Mouse (Mus musculus) C2C12 (cell line): ENCODE measurements around the gene B3galnt2.

Experiments
- CEBPB ChIP-seq: IDR thresholded peaks from one replicate; pipeline ENCODE4 v1.6.1; 2011; ENCODE audit warnings: low read depth, mild to moderate bottlenecking, control low read depth, moderate library complexity
- CTCF ChIP-seq: IDR thresholded peaks from one replicate; pipeline ENCODE4 v1.5.1; 2011; ENCODE audit not compliant: control insufficient read depth, insufficient read depth, insufficient read length
- FOSL1 ChIP-seq: IDR thresholded peaks from one replicate; pipeline ENCODE4 v1.8.0; 2011; ENCODE audit warnings: mild to moderate bottlenecking, low read length; ENCODE audit not compliant: poor library complexity, insufficient read depth, severe bottlenecking
- MAX ChIP-seq: IDR thresholded peaks from one replicate; pipeline ENCODE4 v1.6.1; 2011; ENCODE audit warnings: mild to moderate bottlenecking, control low read depth
- MYOD1 ChIP-seq: IDR thresholded peaks from one replicate; pipeline ENCODE4 v1.6.1; 2011; ENCODE audit warnings: low read depth; ENCODE audit not compliant: control insufficient read depth, insufficient read length
- MYOG ChIP-seq: IDR thresholded peaks from one replicate; pipeline ENCODE4 v1.6.1; 2011; ENCODE audit not compliant: control insufficient read depth, insufficient read length; ENCODE audit errors: extremely low read depth
- USF1 ChIP-seq: IDR thresholded peaks from one replicate; pipeline ENCODE4 v1.6.1; 2011; ENCODE audit warnings: low read depth, mild to moderate bottlenecking, control low read depth, moderate library complexity

- TF ChIP-seq CTCF (no peak), MYOD1 (no peak), MAX (no peak), CEBPB (no peak), USF1 (no peak), MYOG (no peak), FOSL1 (no peak)
Measured at GRCm38 (mm10) chr13:14044521-14044920, 90.3 kb downstream of the B3galnt2 start.
